Mouse (Mus musculus): ENCODE measurements around the gene Fstl3.
A peak's percentile ranks its signal among the peaks of the same experiment; 100 is the strongest.

Gene Fstl3

DNA sequence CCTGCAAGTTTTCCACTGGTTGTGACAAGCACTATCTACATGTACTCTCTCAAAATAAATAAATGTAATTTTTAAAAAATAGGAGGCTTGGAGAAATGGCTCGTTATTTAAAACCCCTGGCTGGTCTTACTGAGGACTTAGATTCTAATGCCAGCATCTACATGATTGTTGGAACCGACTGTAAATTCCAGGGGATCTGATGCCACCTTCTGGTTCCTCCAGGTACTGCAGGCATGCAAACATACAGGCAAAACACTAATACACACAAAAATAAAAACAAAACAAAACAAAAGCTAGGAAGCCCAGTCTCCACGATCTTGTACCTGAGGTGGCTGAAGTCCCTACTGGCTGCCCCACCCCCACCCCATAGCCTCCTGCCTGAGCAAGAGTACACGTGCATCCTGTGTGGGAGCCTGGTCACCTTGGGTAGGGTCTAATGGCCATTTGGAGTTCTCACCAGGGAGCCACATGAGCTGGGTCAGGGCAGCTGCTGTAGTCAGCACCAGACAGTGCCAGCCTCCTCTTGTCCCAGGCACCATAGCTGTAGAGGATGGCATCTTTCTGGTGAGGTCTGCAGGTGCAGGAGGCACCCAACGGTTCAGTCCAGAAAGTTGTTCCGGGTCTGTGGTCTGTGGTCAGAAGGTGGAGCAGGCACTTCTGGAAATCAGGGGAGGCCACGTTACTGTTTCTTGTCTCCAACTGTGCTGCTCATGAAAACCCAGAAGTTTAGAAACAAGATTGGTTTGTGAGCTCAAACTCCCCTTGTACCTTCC is 11.5 kb downstream of the Fstl3 start:
- peak; percentile 66 for DNase-seq (ENCODE audit: low spot score)

DNA sequence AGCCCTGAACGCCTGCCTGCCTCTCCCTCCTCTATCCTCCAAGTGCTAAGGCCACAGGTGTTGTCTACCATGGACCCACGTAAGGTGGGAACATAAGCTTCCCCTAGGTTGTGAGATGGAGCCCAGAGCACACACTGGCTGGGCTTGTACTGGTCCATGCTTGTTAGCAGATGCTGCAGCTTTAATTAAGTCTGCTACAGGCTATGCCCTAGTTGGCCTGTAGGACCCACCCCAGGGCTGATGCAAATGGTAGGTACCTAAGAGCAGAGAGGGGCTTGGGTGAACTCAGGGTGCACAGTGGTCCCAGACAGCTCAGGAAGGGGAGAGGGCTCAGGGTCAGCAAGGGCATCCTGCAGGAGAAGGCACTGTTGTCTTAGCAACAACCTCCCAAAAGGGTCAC is 12.5 kb downstream of the Fstl3 start:
- no peak for DNase-seq (ENCODE audit: low spot score)

DNA sequence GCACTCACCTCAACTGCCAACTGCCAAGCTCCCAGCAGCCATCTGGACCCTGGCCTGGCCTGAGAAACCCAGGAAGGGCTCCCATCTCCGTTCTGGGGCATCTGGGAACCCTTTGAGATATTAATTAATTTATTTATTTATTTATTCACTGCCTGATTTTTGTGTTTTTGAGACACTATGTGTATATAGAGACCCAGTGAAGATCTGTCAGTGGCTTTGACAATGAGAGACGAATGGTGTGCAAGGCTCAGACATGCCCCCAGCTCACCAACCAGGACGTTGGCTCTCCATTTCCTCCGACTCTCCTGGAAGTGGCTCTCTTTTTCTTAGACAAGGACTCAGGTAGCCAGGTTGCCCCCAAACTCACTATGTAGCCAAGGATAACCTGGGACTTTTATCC is 13.8 kb downstream of the Fstl3 start, which contains the start of gene Prss57:
TSS of gene Prss57 (minus strand) at position 101 of the 400 bp plus-strand sequence.
- no peak for DNase-seq (ENCODE audit: low spot score)

DNA sequence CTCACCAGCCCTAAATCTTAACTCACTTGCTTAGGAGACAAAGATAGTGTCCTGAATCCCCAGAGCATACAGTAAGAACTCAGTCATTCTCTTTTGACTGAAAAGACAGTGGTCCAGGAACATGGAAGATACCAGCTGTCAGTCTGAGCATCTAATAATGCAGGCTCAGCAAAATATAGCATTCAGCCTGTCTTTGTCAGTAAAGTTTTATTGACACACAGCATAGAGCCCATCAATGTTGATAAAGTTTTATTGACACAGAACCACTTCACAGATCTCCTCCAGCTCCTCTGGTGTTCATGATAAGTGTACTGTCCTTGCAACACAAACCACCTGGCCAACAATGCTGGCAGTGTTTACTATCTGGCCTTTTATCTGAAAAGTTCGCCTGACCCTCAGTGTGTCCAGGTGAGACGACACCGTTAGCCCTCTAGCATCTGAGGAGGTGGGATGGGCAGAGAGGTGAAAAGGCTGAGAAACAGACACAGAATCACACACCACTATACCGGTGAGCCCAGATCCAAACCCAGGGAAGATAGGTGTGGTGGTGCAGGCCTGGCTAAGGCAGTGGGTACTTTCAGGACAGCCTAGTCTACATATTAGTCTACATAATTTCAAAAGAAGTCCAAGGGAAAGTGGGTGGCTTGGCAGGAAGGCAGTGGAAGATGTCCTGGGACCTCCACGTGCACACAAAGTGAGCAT is 15.4 kb downstream of the Fstl3 start:
- DNase-seq (ENCODE audit: low spot score): no peak

DNA sequence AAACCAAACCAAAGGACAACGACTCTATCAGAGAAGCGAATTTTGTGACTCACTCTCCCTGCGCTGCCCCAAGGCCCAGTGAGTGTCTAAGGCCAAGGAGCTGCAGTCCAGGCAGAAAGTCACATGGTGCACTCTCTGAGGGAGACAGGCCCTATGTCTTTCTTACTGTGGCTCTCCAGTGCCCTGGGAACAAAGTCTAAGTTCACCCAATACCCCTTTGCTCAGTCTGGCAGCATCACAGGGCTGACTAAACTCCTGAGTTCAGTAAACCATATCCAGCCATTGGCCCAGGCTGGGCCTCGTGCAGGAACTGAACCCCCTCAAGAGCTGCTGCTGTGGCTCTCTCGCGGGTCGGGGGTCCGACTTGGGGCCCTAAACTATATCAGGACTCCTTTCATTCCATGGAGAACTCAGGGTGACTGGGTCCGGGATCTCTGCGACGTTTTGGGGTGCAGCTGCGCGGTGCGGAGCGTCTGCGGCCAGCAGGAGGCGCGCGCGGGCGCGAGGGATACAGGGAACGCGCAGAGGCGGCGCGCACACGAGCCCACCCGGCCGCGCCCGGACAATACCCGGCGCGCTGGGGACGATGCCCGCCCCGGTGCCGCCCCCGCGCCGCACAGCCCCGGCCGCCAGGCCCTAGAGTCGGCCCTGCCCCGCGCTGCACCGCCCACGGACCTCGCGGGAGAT is 16.1 kb downstream of the Fstl3 start, which contains the start of gene Palm:
TSS of gene Palm (plus strand) at position 522 of the 687 bp plus-strand sequence.
- peak; percentile 60 for DNase-seq (ENCODE audit: low spot score)

DNA sequence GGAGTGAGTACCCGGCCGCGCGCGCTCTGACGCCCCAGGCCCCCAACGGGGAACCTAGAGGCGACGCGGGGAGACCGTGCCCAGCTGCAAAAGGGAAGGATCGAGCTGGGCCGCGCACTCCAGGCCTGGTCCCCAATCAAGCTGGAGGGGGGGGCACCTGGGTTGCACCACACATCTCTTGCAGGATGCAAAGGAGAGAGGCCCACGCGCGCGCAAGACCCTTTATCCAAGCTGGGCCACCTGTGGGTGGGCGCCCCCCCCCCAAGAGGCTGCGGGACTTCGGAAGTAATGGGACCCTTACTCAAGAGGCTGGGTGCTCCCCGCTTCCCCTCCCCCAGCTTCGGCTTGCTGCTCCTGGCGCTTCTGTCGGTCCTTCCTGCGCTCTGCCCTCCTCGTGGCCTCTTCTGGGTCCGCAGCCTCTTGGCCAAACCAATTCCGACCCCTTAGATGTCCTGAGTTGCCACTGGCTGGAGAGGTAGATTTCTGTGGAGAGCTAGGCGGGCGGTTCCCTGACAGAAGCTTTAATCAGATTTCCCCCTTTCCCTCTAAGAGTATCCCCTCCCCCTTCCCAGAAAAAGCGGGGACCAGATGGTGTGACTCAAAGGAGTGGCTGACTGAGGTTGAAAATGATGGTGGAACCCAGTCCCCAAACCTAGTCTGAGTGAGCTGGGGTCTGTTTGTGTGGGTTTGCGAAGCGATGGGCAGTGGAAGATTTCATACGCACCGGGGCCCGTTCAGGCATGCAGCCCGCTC is 16.8 kb downstream of the Fstl3 start:
- no peak for DNase-seq (ENCODE audit: low spot score)

DNA sequence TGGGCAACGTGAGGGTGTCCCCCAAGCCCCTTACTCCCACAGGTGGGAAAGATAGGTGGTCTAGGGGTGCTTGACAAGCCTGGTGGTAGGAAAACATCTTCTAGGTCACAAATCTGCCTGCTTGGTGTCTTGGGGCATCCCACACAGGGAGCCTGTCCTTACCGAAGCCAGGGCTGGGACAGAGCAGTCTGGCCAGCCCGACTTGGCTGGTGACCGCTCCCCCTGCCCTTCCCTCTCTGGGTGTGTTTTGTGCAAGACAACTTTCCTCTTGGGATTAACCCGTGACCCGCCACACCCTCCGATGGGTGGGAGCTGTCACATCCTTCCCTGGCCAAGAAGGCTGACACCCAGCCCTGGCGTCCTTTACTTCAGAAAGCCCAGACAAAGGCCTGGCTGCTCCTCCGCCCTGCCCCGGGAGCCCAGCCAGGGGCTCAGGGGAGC is 17.4 kb downstream of the Fstl3 start:
- DNase-seq (ENCODE audit: low spot score): no peak

DNA sequence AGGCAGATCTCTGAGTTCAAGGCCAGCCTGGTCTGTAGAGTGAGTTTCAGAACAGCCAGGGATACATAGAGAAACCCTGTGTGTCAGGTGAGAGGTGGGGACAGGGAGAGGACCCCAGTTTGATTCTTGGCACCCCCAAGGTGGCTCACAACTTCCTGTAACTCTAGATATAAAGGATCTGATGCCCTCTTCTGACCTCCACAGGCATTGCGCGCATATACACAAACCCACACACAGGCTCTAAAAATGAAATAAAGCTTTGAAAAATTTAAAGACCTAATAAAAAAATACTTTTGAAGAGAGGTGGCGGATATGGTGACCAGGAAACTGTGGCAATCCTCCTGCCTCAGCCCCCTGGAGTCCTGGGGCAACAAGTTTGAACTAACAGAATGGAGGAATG is 18.8 kb downstream of the Fstl3 start:
- no peak for DNase-seq (ENCODE audit: low spot score)

DNA sequence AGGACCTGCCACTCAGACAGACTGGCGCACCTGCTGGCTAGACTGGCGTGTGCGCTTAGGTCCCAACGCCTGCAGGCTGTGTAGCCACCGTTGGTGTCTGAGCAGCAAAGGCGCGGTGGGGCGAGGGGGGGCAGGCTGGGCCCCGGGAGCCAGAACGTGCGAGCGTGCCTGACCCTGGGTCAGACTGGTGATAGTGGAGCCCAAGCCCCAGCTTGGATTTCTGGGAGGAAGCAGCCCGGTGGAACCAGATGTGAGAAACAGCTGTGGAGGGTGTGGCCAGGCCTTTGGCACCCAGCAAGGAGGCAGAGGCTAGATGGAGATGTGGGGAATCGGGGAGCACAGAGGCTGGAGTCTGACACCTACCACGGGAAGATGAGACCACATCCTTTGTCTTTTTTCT is 20.3 kb downstream of the Fstl3 start:
- no peak for DNase-seq (ENCODE audit: low spot score)

DNA sequence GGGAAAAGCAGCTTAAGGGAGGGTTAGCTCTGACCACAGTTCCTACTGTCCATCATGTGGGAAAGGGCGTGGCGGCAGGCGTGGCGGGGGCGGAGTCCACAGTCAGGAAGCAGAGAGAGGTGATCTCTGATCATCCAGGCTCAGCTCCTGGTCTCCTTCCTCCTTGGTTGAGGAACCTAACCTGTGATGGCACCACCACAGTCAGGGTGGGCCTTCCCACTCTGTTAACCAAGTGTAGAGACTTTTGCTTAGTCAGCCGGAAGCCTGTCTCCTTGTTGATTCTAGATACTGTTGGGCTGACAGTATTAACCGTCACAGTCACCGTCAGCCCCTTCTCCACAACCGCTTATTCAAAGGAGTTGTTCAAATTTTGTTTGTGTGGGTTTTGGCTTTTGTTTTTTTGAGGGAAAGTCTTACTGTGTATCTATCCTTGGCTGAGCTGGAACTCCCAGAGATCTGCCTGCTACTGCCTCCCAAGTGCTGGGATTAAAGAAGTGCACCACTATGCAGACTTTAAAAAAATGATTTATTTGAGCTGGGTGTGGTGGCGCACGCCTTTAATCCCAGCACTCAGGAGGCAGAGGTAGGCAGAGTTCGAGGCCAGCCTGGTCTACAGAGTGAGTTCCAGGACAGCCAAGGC is 21.3 kb downstream of the Fstl3 start:
- no peak for DNase-seq (ENCODE audit: low spot score)

DNA sequence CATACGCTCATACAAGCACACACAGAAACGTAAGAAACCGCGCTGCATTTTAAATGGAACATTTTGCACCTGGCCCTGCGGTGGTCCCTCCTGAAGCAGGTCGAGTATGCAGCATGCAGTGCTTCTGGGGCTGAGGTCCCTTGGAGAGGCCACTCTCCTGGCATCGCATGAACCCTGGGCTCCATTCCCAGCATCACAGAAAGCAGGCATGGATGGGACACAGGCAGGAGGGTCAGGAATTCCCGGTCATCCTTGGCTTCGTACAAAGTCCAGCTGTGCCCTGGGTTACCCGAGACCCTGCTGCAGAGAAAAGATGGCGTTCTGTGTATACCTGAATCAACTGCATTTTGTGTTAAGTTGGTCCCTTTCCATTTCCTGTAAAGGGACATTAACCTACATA is 23.4 kb downstream of the Fstl3 start:
- DNase-seq (ENCODE audit: low spot score): no peak

DNA sequence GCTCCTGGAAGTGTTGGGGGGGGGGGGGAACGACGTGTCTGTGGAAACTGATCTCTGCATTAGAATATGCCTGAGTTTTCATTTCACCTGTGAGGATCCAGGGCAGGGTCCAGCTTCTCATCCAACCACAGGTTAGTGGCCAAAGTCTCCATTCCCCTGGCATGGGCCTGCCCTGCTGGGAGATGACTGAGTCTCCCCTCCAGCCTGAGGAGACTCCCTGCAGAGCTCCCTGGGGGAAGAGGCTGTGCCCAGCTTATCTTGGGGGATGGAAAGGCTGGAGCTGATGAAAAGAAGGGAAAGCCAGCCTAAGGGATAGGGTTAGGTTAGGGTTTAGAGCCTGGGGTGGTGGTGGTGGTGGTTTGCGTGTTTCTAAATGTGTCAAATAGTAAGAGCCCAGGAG is 24.8 kb downstream of the Fstl3 start:
- no peak for DNase-seq (ENCODE audit: low spot score)

DNA sequence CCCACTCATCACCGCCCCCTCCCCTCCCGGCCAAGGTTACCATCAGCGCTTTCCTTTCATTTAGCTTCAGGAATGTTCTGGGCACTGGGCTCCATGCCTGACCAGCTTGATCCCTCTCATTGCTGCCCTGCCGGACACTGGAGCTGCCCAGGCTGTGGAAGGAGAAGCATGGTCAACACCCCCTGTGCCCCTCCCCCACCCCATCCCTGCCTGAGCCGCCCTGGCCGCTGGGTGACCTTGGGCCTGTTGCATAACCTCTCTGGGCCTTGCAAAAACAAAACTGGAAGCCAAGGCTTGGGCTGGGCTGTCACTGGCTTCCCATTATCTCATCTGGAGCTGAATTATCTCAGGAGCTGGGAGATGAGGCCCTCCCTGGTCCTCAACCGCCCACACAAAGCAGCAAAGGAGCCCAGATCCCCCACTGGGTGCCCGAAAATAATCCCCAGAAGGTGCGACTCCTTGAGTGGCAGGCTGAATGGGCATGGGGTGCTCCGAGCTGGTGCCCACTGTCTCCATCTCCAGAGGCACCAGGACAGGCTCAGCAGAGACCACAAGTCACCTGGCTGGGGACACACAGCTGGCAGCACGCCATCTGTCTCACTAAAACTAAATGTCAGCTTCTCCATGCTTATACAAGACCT is 25.4 kb downstream of the Fstl3 start:
- no peak for DNase-seq (ENCODE audit: low spot score)

DNA sequence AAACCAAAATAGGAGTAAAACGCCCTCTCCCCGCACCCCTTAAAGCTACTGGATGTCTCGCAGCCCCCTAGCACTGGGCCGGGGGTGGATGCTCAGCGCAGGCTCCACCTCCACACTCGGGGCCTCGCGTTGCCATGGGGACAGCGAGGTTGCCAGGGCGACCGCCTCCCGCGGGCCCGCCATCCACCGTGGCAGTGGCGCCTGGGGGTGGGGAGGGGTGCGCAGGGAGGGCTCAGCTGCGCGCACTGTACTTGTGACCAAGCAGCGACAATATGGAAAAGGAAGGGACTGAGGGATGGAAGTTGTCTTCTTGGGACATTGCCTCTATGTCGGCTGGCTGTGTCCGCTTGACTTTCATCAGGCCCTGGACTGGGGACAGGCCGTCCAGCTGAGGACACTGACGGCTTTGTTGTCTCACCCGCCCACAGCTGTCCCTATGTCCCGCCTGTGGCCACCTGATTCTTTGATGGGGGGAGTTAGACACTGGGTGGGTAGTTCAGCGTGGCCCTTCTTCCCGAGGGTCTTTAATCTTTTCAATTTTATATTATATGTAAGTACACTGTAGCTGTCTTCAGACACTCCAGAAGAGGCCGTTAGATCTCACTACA is 26.7 kb downstream of the Fstl3 start:
- no peak for DNase-seq (ENCODE audit: low spot score)

DNA sequence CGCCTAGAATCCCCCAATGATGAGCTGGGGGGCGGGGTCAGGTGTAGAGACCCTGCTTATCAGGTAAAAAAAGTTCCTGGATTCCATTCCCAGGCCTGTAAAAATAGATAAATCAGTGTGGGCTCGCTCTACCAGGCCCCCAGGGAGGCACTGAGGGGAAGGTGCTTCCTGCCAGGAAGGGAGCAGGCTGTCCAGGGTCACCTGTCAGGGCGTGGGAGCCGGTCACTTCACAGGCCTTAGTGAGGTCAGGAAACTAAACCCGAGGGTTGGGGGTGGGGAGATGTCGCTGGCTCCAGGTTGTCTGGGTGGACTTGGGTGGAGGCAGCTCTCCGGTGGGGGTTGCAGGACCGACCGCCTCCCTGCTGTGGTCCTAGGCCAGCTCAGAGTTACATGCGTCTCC is 28.6 kb downstream of the Fstl3 start:
- DNase-seq (ENCODE audit: low spot score): no peak

DNA sequence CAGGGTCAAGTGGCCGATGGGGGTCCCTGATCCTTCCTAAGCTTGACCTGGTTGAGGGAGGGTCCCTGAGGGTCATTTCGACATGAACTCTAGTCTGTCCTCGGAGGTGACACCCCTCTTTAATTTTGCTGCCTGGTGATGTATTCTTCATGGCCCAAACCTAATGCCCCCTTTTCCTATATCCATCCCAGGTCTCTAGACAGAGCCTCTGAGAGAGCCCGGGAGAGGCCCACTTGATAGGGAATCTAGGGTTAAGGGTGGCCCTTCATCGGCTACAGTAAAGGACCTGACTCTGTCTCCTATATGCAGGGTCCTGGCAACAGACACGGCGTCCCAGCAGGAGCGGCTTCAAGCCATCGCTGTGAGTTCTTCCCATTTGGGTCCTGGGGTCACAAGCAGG is 29.3 kb downstream of the Fstl3 start:
- DNase-seq (ENCODE audit: low spot score): no peak

DNA sequence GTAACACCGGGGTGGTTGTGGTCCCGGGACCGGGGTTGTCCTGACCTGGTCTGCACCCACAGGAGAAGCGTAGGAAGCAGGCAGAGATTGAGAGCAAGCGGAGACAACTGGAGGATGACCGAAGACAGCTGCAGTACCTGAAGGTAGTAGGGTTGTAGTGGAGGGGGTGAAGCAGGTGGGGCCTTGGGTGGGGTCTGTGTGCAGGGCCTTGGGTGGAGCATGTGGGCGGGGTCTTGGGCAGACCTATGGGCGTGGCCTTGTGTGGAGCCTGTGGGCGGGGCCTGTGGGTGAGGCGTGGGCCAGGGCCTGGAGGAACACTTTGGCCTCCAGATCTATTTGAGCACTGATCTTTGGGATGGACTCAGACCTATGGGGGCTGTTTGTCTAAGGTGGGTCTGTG is 29.9 kb downstream of the Fstl3 start:
- no peak for DNase-seq (ENCODE audit: low spot score)

DNA sequence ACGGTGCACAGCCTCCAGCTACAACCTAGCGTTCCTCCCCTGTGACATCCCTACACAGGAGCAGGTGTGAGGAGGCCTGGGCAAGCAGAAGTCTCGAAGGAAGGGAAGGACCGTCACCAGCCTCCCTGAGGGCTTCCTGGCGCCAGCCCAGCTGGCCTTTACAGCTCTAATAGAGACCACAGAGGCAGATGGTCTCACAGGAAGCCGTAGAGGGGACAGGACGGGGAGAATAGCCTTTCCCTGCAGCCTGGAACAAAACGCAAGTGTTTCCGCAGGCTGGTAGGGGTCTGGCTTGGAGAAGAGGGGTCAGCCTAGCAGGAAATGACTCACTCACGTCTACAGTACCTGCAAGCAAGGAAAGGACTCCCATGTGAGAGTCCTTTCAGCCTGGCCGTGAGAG is 30.8 kb downstream of the Fstl3 start:
- no peak for DNase-seq (ENCODE audit: low spot score)

DNA sequence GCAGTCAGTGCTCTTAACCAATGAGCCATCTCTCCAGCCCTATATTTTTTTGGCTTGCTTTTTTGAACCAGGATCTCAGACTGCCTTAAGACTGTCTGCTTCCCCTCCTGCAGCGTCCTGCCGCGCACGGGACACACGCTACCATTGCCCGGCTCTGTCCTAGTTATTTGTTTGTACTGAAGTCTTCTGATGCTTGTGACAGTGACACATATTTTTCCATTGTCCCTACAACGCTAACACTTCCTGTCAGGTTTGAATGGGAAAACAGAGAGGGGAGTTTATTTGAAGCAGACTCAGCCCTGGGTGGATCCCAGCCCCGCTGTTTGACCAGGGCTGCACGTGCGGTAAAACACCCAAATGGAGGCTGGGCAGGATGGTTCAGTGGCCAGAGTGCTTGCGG is 31.7 kb downstream of the Fstl3 start:
- DNase-seq (ENCODE audit: low spot score): no peak

DNA sequence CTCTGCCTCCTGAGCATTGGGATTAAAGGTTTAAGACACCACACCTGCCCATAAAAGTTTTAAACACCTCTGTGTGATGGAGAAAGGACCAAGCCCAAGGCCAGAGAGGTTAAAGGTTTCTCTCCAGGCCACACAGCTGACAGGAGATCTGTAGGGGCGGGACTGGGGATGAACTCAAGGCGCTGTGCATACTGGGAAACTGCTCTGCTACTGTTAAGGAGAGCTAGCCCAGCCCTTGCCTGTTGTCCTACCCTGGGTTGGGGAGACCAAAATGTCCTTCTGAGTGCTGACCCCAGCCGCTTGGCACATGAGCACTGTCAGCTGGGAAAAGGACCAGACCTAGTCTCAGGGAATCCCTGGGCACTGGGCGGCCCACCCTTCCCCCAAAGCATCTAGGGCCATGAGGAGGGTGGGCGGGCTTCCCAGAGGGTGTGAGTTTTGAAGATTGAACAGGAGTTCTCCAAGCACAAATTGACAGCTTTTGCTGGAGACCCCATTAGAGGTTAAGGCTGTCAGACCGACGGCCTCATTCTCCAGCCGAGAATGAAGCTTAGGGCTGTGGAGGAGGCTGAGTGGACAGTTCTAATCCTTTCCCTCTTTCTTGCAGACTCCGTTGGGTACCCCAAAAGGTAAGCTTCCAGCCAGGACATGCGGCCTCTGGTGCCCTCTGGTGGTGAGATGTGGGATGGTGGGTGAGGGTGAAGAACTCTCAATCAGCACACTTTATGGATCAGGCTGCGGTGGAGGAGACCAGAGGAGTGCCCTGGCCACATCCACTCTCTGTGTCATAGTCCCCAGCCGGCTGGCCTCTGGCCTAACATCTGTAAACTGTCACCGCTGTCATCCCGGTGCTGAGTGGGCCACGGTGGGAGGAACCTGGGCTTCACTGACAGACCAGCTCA is 34.9 kb downstream of the Fstl3 start:
- peak; percentile 70 for DNase-seq (ENCODE audit: low spot score)
